Mouse (Mus musculus) frontal cortex, postnatal 25 days (tissue): ENCODE measurements around the gene Mrps12.

ENCODE experiments used
- DNase-seq, 2 experiments: peaks; one replicate each; pipeline ENCODE4 v3.0.0; 2022; ENCODE audit warnings: low spot score in 2 of 2

The Mrps12 gene

DNA sequence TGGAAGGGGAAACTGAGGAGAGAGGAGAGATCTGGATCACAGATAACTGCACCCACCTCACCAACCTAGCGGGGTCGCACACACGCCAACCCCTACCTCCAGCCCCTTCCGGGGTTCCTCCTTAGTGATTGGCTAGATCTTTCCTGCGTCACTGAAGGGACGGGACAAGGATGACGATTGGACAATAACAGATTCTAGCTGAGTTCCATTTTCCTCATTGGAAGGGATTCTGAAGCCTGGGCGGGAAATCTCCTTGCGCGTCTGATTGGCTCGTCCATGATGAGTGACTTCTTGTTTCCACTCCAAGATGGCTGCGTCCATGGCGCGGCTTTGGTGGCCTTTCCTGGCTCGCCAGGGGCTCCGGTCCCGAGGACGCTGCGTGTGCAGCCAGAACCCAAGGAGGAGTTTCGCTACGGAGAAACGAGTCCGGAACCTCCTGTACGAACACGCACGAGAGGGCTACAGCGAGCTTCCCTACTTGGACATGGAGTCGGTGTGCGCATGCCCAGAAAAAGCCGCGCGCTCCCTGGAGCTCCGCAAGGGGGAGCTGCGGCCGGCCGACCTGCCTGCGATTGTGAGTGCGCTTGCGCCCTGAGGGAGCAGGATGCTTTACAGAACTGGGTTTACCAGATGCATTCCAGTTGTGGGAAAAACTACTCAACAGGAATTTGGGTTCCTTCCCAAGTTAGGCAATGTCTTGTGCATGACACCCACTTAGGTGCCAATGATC is at the start of gene Mrps12, which contains the start of gene Sars2:
TSS of gene Mrps12 (minus strand) at position 112 of the 730 bp plus-strand sequence.
TSS of gene Sars2 (plus strand) at position 284 of the 730 bp plus-strand sequence.
- DNase-seq, result peak; percentile 93 to 96

DNA sequence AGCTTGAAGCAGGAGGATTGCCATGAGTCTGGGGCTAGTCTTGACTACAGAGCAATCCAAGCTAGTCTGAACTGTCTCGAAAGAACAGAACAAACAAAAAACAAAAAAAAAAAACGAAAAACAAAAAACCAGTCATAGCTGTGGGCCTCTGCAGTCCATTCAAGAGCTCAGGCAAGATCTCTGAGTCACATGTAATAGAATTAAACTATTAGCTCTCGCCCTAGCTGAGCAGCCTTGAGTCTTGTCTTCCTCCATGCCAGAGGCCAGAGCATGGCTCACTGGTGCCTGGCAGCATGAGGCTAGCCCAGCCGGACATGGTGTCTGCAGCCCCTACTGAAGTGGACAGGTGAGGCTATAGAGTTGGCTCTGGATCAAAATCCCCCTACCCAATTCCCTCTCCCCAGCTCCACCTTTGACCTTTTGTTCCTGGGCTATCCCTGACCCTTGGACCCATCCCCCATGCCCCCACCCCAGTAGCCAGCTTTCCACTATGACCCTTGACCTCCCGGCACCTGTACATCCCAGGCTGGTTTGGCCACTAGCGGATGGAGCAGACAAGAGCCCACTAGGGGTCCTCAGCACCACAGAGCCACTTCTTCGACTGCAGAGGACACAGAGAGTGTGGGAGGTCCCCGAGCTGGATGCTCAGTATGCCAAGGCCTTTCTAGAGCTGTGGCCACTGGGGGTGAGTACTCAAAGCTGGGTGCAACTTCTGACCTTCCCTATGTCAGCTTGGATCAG is 48.6 kb upstream of the Mrps12 start:
- no peak for DNase-seq

DNA sequence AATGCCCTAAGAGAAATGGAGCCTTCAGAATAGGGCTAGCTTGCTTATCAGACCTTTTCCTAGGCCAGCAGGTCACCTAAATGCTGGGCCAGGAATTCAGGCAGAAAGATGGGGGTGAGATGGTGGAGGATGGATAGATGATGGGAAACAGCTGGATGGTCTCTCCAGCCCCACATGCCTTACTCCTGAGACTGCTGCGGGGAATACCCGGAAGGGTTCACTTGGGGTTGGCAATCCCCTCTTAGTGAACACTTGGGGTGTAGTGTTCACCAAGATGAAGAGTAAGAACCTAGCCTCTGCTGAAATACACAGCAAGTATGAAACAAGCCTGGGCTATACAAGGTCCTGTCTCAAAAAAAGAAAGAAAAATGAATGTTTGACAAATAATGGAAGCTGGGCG is 47.6 kb upstream of the Mrps12 start:
- no peak for DNase-seq

DNA sequence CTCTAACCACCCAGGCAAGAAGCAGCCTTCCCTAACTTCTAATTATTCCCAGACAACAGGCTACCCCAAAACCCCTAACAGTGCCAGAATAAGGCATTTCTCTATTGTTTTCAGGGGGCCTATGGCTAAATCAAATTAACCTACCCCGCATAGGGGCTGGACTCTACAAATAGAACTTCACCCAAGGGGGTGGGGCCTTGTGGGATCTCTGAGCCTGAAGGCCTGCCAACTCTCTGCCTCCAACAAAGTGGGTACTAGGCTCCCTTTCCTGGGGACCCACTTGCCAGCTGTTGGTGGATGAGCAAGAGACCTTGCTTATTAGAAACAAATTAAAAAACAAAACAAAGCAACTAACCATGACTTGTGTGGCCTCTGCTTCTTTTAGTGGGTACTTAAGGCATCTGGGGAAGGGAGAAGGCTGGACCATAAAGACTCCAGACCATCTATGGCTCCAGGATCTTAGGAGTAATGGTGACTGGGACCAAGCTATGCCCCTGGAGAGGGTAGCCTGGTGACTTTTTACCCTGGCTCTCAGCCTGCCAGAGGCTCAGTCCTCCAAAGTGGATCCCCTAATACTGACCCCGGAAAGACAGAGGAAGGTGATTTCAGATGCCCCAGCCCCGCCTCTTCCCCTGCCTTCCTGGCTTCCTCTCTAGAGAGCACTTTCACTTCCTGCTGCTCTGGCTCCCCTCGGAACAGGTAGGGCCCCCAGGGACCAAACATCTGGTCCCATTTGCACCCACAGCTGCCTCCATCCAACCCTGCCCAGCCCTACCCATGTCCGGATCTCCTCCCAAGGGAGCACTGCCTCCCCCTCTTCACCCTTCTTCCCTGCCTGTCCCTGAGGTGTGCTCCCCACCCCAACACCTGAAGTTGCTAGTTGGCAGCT is 46.9 kb upstream of the Mrps12 start, which contains the start of gene Rinl:
TSS of gene Rinl (plus strand) at position 663 of the 889 bp plus-strand sequence.
- no peak for DNase-seq

DNA sequence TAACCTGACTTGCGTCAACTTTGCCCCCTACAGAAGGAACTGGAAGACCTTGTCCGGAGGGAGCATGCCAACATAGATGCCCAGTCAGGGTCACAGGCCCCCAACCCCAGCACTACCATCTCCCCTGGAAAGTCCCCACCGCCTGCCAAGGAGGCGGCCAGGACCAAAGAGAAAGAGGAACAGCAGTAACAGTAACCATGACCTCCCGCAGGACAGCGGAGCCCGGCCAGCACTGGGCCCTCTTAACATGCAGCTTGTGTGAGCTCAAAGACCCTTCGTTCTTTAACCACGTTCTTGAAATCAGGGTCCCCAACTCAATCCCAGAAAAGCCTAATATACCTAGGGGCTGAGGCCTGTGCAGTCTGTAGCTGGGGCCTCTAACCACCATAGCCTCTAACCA is 46.3 kb upstream of the Mrps12 start:
- DNase-seq, result no peak

DNA sequence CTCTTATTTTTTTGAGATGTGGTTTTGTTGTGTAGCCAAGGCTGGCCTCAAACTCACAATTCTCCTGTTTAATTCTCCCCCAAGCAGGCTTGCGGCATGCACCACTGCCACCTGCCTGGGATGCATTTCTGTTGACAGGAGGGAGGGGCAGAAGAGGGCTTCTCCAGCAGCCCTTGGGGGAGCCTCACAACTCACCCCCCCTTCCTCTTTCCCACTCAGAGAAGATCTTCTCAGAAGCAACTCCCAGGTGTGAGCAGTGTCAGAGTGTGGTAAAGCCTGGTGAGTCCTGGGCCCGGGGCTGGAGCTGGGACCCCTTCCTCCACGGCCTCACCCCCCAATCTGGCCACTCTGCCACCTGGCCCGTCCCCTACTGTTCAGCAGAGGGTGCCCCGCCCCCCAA is 43.5 kb upstream of the Mrps12 start:
- no peak for DNase-seq

DNA sequence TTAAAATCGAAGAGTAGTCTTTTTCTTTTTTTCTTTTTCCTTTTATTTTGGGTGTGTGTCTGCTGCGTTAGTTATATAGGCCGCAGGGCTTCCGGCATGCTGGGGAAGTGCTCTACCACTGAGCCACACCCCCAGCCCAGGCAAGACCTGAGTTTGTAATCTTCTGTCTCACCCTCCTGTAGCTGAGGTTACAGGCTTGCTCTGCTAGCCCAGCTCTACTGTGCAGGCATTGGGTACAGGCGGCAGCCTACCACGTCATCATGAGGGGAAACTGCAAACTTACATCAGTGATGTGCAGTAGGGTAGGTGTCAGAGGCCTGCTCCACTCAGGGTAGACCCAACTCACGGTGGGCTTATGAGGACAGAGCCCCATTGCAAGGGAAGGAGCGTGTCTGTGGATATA is 39.6 kb upstream of the Mrps12 start:
- DNase-seq, result no peak

DNA sequence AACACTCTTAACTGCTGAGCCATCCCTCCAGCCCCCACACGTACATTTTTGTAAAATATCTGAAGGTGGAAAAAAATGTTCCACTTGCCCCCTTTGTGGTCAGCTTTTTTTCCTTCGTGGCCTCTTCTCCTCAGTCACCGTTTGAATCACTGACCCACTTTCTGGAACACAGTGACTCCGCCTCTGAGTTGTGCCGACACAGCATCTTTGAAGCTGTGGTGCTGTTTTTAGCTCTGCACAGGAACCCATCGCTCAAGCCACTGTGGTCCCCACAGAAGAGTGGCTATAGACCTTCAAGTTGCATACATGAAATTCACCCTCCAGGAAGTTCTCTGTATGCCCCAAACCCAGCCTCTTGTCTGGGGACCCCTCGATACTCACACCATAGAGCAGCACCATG is 39.2 kb upstream of the Mrps12 start:
- DNase-seq, result no peak

DNA sequence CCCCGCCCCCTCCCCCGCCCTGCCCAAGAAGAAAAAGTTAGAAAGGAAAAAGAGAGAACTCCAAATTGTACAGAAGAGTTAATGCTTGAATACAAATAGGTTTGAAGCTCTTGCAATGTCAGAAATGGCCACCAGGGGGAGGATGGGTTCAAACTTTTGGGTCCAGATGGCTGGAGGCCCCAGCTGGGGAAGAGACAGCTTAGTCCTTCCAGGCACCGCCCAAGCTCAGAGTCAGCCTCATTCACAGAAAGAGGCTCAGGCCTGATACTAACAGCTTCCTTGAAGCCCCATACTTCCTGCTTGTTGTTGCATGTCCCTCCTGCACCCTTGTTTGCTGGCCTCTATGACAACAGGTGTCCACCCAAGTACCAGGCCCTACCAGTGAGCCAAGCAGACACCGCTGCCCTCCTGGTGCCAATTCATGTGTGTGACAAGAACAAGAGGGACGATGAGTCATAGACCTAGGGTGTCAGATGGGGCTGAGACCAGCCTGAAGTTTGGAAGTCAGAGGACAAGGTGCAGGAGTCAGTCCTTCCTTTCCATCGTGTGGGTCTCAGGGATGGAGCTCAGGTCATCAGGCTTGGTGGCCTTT is 38.5 kb upstream of the Mrps12 start:
- peak; percentile 89 to 91 for DNase-seq

DNA sequence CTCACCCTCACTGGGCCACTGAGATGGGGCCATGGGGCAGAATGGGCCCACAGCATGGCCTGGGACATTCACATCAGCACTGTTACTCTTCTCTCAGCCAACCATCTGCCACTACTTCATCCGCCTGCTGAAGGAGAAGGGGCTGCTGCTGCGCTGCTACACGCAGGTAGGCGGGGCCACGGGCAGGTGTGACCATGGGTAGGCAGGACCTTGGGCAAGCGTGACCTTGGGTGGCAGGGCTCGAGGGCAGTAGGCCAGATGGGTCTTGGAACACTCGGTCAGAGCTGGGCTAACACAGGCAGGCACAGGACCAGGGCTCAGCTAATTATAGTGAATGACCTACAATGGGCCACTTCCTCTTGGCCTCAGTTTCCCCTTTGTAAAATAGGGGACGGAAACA is 37.2 kb upstream of the Mrps12 start:
- no peak for DNase-seq

DNA sequence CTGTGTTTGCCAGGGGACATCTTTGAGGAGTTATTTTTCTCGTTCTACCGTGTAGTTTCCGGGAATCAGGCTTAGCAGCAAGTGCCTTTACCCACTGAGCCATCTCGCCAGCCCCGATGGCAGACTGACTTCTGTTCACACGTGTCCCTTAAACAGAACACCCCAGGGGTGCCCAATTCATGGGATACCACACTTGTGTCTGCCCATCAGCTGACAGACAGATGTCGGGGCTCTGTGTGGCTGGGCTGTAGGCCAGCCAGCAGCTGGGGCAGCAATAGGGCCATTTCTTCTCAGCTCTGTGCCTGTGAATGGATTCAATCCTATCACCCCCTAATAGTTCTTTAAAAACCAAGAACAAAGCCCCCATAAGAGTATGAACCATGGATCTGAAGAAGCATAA is 33.5 kb upstream of the Mrps12 start:
- DNase-seq, result no peak

DNA sequence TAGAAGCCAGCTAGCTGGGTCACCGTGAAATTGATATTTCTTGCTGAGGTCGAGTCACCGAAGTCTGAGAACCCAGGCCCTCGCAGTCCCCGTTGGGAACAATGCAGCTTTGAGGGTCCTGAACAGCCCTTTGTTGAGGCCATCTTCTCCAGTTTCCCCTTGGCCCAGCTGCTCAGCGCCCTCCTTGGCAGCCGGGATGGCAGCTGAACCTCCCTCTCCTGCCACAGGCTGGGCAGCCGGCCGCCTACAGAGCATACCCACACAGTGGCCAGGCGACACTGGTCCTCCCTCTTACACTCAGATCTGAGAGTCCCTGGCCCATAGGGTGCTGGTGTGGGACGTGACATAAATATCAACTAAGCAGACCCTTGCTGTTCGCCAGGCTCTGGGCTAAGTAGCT is 32.5 kb upstream of the Mrps12 start:
- no peak for DNase-seq

DNA sequence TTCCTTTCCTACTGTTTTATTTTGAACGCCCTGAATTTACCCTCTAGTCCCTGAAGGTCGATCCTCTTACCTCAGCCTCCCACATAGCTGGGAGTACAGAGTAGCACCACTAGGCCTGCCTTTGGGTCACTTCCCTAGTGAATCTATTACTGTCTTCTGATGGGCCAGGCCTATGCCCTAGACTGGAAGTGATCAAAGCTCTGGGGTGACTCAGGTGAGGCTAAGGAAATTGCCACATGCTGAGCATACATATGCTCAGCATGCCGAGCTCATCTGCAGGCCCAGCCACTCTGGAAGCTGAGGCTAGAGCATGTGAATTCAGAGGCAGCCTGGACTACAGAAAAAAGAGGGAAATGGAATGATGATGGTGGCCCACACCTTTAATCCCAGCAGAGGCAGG is 31.5 kb upstream of the Mrps12 start:
- no peak for DNase-seq

DNA sequence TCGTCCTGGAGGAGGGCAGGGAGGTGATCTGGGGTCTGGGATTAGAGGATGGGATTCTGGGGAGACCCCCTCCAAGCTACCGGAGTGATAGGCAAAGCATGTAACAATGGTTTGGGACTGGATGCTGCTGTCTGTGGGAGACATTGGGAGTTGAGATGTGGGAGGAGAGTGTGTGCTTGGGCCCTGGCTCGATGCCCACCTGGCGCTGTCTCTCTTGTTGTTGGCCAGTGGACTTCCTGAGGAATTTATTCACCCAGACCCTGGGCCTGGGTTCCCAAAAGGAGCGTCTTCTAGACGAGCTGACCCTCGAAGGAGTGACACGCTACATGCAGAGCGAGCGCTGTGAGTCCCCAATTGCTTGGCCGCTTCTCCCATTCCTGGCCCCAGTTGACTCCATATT is 30.2 kb upstream of the Mrps12 start:
- DNase-seq, result no peak

DNA sequence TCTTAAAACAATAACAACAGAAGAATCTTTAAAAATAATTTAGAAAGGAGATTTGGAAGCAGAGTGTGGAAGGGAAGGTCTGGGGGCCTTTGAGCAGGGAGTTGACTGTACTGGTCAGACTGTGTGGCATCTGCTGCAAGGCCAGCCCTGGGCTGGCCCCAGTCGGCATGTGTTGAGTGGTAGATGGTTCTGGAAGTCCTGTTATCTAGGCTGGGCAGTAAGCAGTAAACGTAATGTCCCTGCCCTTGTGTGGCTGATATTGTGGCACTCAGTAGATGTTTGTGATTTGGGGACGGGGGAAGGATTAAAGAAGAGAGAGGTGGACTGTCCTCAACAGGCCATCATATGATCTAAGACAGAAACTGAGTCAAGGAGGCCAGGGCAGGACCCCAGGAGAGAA is 28.7 kb upstream of the Mrps12 start:
- no peak for DNase-seq

DNA sequence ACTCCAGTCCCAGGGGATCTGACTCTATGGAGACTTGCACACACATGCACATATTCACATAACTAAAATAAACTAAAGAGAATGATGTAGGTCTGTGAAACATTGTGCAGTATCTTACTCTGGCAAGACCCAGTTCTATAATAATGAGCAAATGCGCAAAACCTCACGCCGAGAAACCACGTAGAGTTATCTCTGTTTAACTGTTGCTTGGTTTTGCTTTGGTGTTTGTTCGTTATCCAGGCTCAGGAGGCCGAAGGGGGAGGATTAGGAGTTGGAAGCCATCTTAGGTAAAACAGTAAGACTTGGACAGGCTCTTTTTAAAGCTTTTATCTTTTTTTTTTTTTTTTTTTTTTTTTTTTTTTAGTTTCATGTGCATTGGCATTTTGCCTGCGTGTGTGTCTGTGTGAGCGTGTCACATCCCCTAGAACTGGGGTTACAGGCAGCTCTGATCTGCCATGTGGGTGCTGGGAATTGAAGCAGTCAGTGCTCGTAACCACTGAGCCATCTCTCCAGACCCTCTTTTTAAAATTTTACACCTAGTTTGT is 27.9 kb upstream of the Mrps12 start:
- DNase-seq, result no peak

DNA sequence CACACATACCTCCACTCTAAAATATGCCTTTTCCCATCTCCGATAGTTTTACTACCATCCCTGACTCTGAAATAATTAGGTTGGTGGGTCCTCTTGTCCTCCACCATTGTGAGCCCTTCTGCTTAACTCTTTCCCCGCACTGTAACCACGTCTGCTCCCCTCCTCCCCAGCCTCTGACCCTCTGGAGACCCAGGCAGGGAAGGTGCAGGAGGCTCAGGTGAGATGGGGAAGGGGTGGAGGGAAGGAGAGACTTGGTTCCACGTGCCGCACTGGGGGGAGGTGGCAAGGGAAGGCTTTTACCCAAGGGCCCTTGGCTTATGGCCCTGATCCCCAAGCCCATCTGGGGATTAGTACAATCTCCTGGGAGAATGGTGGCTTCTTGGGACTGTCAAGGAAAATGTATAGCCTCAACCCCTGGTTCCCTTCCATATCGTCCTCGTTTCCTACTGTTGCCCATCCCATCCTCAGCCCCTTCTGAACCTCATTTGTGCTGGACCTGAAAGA is 25.9 kb upstream of the Mrps12 start, which contains the start of gene Nfkbib:
TSS of gene Nfkbib (minus strand) at position 51 of the 504 bp plus-strand sequence.
- DNase-seq, result no peak

DNA sequence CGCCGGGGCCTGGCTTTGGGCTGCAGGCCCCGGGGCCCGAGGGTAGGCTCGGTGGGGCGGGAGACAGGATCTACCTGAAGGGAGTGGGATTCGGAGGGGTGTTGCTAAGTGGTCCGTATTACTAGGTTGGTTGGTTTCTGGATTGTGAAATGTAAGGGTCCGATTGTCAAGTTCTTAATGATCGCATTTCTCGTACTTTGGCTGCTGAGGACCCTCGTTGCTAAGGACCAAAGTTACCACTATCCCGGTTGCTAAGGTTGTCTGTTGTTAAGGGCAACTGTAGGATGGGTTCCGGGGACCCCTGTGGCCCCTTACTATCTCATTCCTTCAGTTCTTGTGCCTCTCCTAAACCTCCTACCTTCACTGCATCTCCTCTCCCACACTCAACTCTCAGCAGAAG is 25.3 kb upstream of the Mrps12 start:
- DNase-seq, result no peak

DNA sequence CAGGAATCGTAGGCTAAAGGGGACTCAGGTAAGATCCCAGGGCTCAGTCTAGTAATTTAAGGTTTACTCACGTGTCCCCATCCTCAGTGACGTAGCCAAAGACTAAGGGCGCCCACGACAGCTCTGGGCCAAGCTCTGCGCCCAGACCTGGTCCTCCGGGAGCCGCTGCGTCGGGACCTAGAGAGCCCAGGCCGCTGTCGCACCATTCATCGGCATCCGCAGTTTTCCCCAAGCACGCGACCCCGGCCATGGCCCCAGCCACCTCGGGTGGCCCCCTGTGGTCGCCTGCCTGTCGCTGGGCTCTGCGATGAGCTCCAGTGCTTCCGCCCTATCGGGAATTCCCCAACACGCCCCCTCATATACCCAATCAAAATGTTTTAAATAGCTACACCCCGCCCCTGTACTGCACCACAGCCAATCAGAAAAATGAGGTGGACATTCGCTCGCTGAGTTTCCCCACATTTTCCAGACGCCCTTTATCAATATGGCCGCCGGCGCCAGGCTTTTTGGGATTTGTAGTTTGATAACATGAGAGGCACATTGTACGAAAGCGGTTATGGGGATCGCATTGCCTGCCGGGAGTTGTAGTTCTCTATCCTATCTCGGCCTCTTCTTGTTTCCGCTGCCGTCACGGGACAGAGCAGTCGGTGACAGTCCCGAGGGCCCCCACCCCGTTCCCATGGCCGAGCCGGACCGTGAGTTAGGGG is 24.7 kb upstream of the Mrps12 start, which contains the start of gene Sirt2:
TSS of gene Sirt2 (plus strand) at position 563 of the 707 bp plus-strand sequence.
- peak; percentile 96 to 98 for DNase-seq

DNA sequence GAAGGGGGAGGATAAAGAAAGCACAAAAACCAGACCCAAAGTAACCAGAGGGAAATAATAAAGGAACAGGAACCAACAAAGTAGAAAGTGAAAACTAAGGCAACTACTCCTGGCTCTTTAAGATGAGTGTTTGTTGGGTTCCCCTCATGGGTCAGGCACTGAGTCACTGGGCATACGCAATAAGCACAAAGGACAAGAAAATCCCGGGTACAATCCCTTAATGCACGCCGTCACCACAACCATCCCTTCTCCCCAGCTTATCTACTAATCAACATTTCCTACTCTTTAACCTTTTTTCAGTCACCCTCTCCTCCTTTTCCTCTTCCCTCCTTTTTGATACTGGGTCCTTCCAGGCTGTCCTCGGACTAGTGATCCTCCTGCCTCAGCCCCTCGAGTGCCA is 23.6 kb upstream of the Mrps12 start:
- no peak for DNase-seq
